Mouse (Mus musculus) layer of hippocampus, adult 8-10 months (tissue): ENCODE results near the gene Gm20683. TPM values are rescaled to one million over a fixed set of nuclear protein-coding genes. Genes with fewer than 3 reads are reported as not detected.
A peak's percentile ranks its signal among the peaks of the same experiment; 100 is the strongest.

ENCODE experiments used
- DNase-seq, 2 experiments: peaks; one replicate each; pipeline ENCODE4 v3.0.0; 2022; ENCODE audit warnings: low spot score in 2 of 2
- microRNA-seq, 2 experiments: library from miRNA; unstranded; fragments of <30 nt; microRNA quantifications; one replicate each; pipeline ENCODE4 v1.2.0; 2022
- total RNA-seq, 4 experiments: library from RNA; stranded (reverse); gene quantifications; 2 replicates each; pipeline ENCODE4 v1.2.4; 2022

Gene Gm20683
- total RNA-seq, 4 experiments from 2014 or later, result 21.4 to 27.6 (median 25.7) TPM

DNA sequence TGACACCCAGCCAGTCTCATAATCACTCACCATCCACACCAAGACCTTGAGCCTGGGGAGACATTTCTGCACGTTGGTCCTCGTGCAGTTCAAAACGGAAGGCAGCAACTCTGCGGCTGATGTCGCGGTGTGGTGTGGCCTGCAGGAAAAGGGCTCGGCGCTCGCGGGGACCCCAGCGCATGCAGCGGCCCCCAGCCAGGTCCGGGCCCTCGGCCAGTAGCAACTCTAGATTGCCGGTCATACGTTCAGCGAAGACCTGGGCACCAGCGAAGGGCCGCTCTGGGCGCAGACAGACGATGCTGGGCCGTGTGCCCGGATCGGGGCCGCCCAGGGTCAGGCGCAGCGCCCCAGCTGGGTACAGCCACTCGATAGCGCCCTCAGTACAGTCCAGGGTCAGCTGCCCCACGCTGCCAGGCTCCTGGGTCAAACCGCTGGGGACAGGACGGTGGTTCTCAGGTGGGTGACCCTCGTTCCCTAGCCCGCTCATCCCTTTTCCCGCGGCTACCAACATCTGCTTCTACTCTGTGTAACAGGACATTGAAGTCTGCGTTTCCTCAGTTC lies 45.3 kb downstream of the Gm20683 start:
- DNase-seq, result no peak

GRCm38 (mm10) chr17:25795609-25796092 lies 45.9 kb downstream of the Gm20683 start, which contains the start of gene AC134908.4:
Gene AC134908.4, minus strand, starts transcription at chr17:25795659.
- DNase-seq, result peak; percentile 74 to 86

DNA sequence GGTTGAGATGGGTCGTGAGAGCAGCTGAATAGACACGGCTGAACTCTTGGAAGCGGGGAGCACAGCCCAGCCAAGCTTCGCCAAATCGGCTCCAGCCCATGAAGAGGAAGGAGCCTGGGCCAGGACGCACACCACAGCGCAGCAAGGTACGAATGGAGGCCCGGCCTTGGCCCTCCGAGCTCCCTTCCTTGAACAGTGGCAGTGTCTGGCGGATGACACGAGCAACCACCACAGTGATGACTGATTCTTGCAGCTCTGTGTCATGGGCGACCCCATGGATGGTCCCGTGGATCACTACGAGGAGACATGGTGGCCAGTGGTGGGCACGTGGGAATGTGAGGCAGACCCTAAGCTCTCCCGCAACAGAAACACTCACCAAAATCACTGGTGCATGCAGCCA lies 46.6 kb downstream of the Gm20683 start:
- no peak for DNase-seq

DNA sequence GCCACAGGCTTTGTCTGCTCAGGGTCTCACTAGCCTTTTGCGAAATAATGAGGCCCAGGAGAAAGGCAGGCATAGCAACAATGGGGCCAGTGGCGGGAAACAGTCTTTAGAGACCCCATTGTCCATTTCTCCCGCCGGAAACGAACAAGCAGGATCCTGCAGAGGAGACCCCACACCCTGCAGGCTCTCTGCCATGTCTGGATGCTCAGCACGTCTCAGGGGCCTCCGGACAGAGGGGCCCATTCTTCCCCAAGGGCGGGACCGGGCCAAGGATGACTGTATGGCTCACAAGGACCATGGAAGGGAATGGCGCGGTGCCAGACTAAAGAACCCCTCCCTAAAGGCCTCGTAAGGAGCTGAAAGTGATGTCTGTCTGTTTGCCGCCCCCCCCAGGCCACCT lies 47.4 kb downstream of the Gm20683 start:
- no peak for DNase-seq

GRCm38 (mm10) chr17:25792615-25793014 lies 48.9 kb downstream of the Gm20683 start, which contains the start of gene Fam173a:
Gene Fam173a, minus strand, starts transcription at chr17:25792901.
- peak in 1 of 2 experiments; percentile 63 for DNase-seq

DNA sequence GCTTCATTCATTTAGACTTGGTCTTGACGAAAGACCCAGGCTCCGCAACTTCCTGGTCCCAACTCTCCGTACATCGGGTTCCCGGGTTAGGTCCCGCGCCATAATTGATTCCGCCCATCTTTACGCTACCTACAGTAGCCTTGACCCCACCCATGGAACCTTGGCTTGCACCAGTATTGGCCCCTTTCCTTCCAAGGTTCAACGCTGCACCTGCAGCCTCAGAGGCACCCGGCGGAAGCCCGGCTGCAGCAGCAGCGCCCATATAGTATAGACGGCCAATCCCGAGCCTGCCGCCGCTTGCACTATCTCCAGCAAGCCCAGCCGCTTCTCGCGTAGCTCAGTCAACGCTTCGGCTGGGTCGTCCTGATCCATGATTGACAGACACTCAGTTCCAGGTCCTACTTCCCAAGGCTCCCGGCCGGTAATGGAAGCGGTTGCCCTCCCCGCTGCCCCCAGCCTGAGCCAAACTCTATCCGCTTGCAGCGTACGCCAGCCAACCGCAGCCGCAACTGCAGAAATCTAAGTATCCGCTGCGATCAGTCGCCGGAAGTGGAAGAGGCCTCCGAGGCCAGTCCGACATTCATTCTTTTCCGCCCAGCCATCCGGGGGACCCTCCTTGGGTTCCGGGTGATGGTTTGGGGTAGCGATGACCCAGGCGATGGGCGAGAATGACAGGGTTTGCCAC lies 49.6 kb downstream of the Gm20683 start:
- DNase-seq, result peak in 1 of 2 experiments; percentile 85

DNA sequence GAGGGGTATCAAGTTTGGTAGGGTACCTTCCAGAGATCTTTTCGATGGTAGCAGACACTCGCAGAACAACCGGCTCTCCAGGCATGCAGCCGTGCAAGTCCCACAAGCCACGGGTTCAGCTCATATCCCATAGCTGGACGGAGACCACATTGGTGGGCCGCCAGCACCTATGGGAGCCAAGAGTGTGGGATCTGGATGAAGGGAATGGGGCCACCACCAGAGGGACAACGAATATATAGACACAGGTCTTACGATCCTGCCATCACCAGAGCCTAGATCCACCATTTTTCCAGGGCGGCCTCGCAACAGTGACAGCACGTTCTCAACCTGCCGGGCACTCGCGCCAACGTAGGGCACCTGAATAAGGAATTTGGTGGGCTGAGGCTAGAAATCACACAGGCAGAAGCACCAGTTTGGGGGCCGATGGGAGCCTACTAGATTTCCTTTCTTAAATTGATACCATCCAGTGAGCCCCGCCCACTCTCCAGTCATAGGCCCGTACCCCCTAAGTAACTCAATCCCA lies 50.2 kb downstream of the Gm20683 start:
- no peak for DNase-seq

- DNase-seq, result no peak
Observed at GRCm38 (mm10) chr17:25786781-25787504, 54.6 kb downstream of the Gm20683 start.

DNA sequence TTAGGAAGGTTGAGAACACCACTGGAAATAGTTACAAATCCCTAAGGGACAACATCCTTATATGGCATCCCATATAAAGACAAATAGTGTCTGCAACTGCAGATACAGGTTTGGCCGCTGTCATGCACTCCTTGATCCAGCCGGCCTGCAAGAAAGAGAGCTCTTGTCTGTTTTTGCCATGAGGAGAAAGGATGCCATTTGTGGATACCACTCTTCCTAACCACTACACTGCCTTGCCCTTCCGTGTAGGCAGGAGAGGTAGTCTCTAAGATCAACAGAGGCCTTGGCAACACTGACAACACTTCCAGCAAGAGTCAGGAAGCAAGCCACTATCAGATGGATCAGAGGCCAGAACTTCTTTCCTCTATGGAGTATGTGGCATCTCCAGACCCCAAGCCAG lies 55.3 kb downstream of the Gm20683 start, which contains the start of gene Ccdc78:
Gene Ccdc78, plus strand, starts transcription at position 301 of the 400 bp plus-strand sequence.
- no peak for DNase-seq

DNA sequence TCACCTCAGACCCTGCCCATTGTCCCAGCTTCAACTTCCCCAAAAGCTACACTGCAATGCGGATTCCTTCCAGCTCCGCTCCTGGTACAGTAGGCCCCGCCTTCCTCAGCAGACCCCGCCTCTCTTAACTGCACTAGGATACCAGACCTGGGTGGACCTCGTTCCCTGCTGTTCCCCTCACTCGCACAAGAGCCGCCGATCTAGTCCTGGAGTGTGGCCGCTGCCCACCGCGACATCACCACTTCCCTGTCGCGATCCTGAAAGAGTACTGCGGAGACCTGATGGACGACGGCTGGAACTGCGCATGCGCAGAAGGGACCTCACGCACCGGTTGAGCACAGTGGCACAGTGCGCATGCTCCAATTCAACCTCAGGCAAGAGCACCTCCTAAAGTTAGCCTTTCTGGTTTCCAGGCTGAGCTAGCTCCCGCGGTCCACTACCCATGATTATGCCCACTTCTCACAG lies 56.2 kb downstream of the Gm20683 start, which contains the start of gene Haghl:
Gene Haghl, minus strand, starts transcription at position 393 of the 465 bp plus-strand sequence.
- DNase-seq, result peak; percentile 94 to 98

Small RNA genes lying within 50 kb of the gene (microRNA-seq; reads per million reads assigned to microRNA genes)
- 2.9 to 7.1 reads per million in 2 experiments for gene Mir3082

Other genes starting within 250 kb of the Gm20683 start
- gene Gng13, start 124.6 kb downstream of the Gm20683 start, total RNA-seq, result 100 to 1,000 TPM; 115 to 135 (median 117) TPM
- gene Chtf18, start 114.3 kb downstream of the Gm20683 start, total RNA-seq, result 1 to 10 TPM; 1.3 to 4.9 (median 2.0) TPM
- 10 to 100 TPM; 51.7 to 56.8 (median 54.0) TPM for gene Rpusd1, start 114.1 kb downstream of the Gm20683 start, total RNA-seq
- under 1 TPM in 3 of 4 experiments, not detected in 1; 0.13 to 0.41 (median 0.23) TPM for gene Mslnl, start 105.7 kb downstream of the Gm20683 start, total RNA-seq
- gene Msln, start 87.4 kb downstream of the Gm20683 start, total RNA-seq, result 1 to 10 TPM in 2 of 4 experiments, under 1 TPM in 2; 0.21 to 1.8 (median 0.92) TPM
- gene Narfl, start 68.0 kb downstream of the Gm20683 start, total RNA-seq, result 10 to 100 TPM; 33.0 to 45.0 (median 34.2) TPM
- gene Haghl, start 56.1 kb downstream of the Gm20683 start, total RNA-seq, result 100 to 1,000 TPM in 2 of 4 experiments, 10 to 100 TPM in 2; 94.5 to 130 (median 112) TPM
- under 1 TPM; 0.43 to 1.00 (median 0.94) TPM for gene Ccdc78, start 55.2 kb downstream of the Gm20683 start, total RNA-seq
- gene Fam173a, start 48.9 kb downstream of the Gm20683 start, total RNA-seq, result 100 to 1,000 TPM in 2 of 4 experiments, 10 to 100 TPM in 2; 93.0 to 103 (median 99.1) TPM
- gene AC134908.4, start 46.1 kb downstream of the Gm20683 start, total RNA-seq, result 1 to 10 TPM in 1 of 4 experiments, not detected in 3; 1.5 TPM
- 10 to 100 TPM; 66.8 to 93.2 (median 84.5) TPM for gene Metrn, start 44.6 kb downstream of the Gm20683 start, total RNA-seq
- 100 to 1,000 TPM; 532 to 577 (median 554) TPM for gene Fbxl16, start 32.7 kb downstream of the Gm20683 start, total RNA-seq
- gene Wdr24, start 18.1 kb downstream of the Gm20683 start, total RNA-seq, result 10 to 100 TPM; 22.8 to 29.0 (median 26.5) TPM
- 10 to 100 TPM; 61.0 to 63.6 (median 61.8) TPM for gene Jmjd8, start 12.9 kb downstream of the Gm20683 start, total RNA-seq
- 100 to 1,000 TPM; 151 to 155 (median 152) TPM for gene Stub1, start 8.4 kb downstream of the Gm20683 start, total RNA-seq
- gene Rhbdl1, start 4.5 kb downstream of the Gm20683 start, total RNA-seq, result 10 to 100 TPM; 31.6 to 44.8 (median 40.9) TPM
- 100 to 1,000 TPM in 1 of 4 experiments, 10 to 100 TPM in 3; 81.2 to 107 (median 93.1) TPM for gene Rhot2, start 3.1 kb upstream of the Gm20683 start, total RNA-seq
- 10 to 100 TPM; 19.0 to 28.8 (median 23.6) TPM for gene Wdr90, start 19.7 kb upstream of the Gm20683 start, total RNA-seq
- gene Mcrip2, start 27.0 kb upstream of the Gm20683 start, total RNA-seq, result 10 to 100 TPM; 16.9 to 26.9 (median 21.5) TPM
- gene Mettl26, start 33.3 kb upstream of the Gm20683 start, total RNA-seq, result 10 to 100 TPM; 37.5 to 42.2 (median 39.1) TPM
- gene Wfikkn1, start 39.1 kb upstream of the Gm20683 start, total RNA-seq, result 1 to 10 TPM; 1.6 to 2.4 (median 1.9) TPM
- 10 to 100 TPM; 42.0 to 72.9 (median 46.4) TPM for gene Rab40c, start 78.0 kb upstream of the Gm20683 start, total RNA-seq
- gene Pigq, start 103.2 kb upstream of the Gm20683 start, total RNA-seq, result 100 to 1,000 TPM; 104 to 128 (median 120) TPM
- gene Nhlrc4, start 103.2 kb upstream of the Gm20683 start, total RNA-seq, result 1 to 10 TPM in 1 of 4 experiments, under 1 TPM in 2, not detected in 1; 0.16 to 2.8 (median 0.28) TPM
- 1 to 10 TPM in 1 of 4 experiments, under 1 TPM in 3; 0.77 to 1.2 (median 0.88) TPM for gene A930017K11Rik, start 110.8 kb upstream of the Gm20683 start, total RNA-seq
- gene Capn15, start 144.0 kb upstream of the Gm20683 start, total RNA-seq, result 10 to 100 TPM; 45.4 to 61.2 (median 53.8) TPM
- gene Rab11fip3, start 227.8 kb upstream of the Gm20683 start, total RNA-seq, result 100 to 1,000 TPM in 3 of 4 experiments, 10 to 100 TPM in 1; 96.5 to 113 (median 102) TPM
- 10 to 100 TPM; 27.6 to 31.2 (median 29.7) TPM for gene Decr2, start 248.6 kb upstream of the Gm20683 start, total RNA-seq